Mouse (Mus musculus) CD4-positive naive resting alpha-beta T cell, adult 57 days (primary cell): ENCODE results near the gene Skiv2l. TPM values are rescaled to one million over a fixed set of nuclear protein-coding genes. Genes with fewer than 3 reads are reported as not detected.

Experiments used
- total RNA-seq: library from RNA; stranded (reverse); gene quantifications from one replicate; pipeline ENCODE4 v1.2.4, GENCODE M21; 2023

Gene Skiv2l
- total RNA-seq: 117 TPM

GRCm38 (mm10) chr17:34849722-34850516 lies at the start of gene Skiv2l, which contains the start of gene Nelfe:
Gene Skiv2l, minus strand, starts transcription at chr17:34850210.
Gene Nelfe, plus strand, starts transcription at chr17:34850391.

GRCm38 (mm10) chr17:34898160-34898586 lies 48.2 kb upstream of the Skiv2l start, which contains the start of the genes C2 and Ehmt2:
Gene C2, minus strand, starts transcription at chr17:34898265.
Gene Ehmt2, plus strand, starts transcription at chr17:34898469.

DNA sequence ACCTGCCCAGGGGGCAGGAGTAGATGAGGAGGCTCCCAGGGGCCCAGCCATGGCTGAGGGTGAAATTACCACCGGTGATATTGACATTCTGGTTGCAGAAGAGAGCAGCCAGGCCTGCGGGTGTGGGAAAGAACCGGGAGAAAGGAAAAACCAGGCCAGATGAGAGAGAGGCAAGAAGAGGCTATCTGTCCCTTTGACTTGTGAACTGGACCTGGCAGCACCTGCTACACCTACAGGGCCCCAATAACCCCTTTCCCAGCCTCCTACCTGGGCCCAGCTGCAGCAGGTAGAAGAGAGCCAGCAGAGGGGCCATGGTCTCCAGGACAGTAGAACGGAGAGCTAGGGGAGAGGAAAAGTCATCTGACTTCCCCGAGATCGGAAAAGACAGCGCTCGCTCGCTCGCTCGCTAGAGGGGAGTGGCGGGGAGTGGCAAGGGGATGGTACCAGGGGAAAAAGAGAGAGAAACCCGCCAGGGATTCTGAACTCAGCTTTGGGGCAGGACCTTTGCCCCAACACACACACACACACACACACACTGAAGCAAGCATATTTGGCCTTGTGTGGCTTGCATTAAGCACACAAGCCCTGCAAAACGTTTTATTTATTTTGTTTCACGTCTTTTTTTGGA lies 31.8 kb upstream of the Skiv2l start, which contains the start of gene Gm20547:
Gm20547 (minus strand) TSS at position 360 of the 628 bp plus-strand sequence.

DNA sequence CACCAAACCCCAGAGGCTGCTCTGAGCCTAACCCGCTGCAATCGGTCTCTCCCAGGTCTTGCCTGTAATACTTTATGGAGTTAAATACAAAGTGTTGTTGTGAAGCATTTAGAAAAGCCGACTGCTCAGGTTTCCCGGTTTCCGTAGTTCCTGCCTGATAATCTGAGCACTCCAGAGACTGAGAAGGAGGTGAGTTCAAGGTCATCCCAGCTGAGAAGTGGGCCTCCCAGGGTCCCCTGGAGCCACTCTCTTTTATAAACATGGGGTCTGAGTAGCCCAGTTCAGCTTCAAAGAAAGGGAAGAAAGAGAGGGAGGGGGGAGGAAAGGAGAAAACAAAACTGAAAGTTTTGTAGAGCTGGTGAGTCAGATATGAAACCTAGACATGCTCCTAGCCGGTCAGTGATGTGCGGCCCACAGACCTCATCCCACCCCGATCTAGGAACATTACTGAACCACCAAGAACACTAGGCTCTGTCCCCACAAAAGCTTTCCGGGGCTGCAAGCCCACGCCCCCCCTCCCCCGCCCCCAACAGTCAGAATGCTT lies 29.4 kb upstream of the Skiv2l start, which contains the start of gene Zbtb12:
Zbtb12 (plus strand) TSS at position 148 of the 544 bp plus-strand sequence.

DNA sequence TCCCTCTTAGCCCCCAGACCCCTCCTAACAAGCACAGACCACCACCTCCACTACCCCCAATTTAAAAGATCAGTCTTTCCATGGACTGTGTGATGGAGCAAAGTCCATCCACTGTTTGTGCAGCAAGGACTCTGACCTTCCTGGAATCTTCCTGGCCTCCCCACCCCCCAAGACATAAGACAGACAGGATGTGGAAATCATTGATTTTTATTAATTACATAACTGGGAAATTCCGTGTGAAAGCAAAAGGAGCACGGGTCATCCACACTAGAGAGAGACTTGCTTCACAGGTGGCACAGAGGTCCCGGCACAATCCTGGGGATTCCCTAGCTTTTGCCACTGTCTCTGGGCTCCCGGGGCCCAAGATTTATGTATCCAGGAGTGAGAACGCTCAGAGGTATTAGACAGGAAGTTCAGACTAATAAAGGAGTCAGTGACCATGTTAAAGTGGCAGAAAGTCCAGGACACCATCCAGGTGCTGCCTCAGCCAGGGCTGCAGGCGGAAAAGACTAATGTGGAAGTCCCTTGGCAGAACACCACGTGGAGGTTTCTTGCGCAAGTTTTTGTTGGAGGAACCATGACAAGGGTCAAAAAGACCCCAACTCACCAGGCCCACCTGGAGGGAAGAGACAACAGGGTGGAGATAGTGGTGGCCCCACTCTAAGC lies 12.5 kb upstream of the Skiv2l start, which contains the start of gene Cfb:
Cfb (minus strand) TSS at position 103 of the 666 bp plus-strand sequence.

GRCm38 (mm10) chr17:34836856-34837221 lies 13.2 kb downstream of the Skiv2l start, which contains the start of the genes Stk19 and Dxo:
Gene Stk19, minus strand, starts transcription at chr17:34836945.
Gene Dxo, plus strand, starts transcription at chr17:34837019.

DNA sequence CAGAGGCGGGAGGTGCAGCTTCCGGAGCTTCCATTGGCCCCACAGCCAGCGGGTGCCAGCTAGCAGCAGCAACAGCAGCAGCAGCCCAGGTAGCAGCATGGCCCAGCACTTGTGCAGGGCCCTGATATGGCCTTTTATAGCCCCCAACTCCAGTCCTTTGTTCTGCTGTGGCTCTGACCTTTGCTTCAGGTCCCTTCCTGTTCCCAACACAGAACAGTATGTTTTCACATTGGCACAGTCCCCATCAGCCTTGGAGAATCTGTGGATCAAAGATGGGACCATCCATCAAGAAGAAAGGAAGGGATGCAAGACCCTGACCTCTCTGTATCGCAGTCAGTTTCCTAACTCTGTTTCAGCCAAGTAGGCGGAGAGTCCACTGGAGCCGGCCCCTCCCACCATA lies 45.7 kb downstream of the Skiv2l start, which contains the start of gene Cyp21a1:
Cyp21a1 (minus strand) TSS at position 261 of the 400 bp plus-strand sequence.

Other genes with a start within 250 kb of the Skiv2l start
- gene Rnf5, start 246.5 kb downstream of the Skiv2l start, total RNA-seq: 32.8 TPM
- 49.9 TPM for gene Agpat1, start 245.9 kb downstream of the Skiv2l start, total RNA-seq
- 4.7 TPM for gene Egfl8, start 234.2 kb downstream of the Skiv2l start, total RNA-seq
- 26.0 TPM for gene Ppt2, start 221.7 kb downstream of the Skiv2l start, total RNA-seq
- gene Prrt1, start 220.7 kb downstream of the Skiv2l start, total RNA-seq: 7.4 TPM
- 3.3 TPM for gene Fkbpl, start 205.4 kb downstream of the Skiv2l start, total RNA-seq
- 50.7 TPM for gene Atf6b, start 203.1 kb downstream of the Skiv2l start, total RNA-seq
- 0.98 TPM for gene Tnxb, start 179.7 kb downstream of the Skiv2l start, total RNA-seq
- gene C4b, start 106.3 kb downstream of the Skiv2l start, total RNA-seq: 4.4 TPM
- gene Cyp21a1, start 45.6 kb downstream of the Skiv2l start, total RNA-seq: 0.33 TPM
- 51.0 TPM for gene Stk19, start 13.3 kb downstream of the Skiv2l start, total RNA-seq
- 96.6 TPM for gene Dxo, start 13.2 kb downstream of the Skiv2l start, total RNA-seq
- gene Nelfe, start 181 bp upstream of the Skiv2l start, total RNA-seq: 27.3 TPM
- gene Cfb, start 12.3 kb upstream of the Skiv2l start, total RNA-seq: 2.4 TPM
- 4.9 TPM for gene Zbtb12, start 29.3 kb upstream of the Skiv2l start, total RNA-seq
- gene Gm20547, start 31.8 kb upstream of the Skiv2l start, total RNA-seq: 1.2 TPM
- gene C2, start 48.1 kb upstream of the Skiv2l start, total RNA-seq: 6.4 TPM
- gene Ehmt2, start 48.3 kb upstream of the Skiv2l start, total RNA-seq: 133 TPM
- gene Slc44a4, start 64.3 kb upstream of the Skiv2l start, total RNA-seq: not detected
- gene Neu1, start 81.0 kb upstream of the Skiv2l start, total RNA-seq: 56.3 TPM
- 146 TPM for gene Hspa1b, start 109.0 kb upstream of the Skiv2l start, total RNA-seq
- not detected for gene Gm20481, start 119.7 kb upstream of the Skiv2l start, total RNA-seq
- gene Hspa1a, start 121.9 kb upstream of the Skiv2l start, total RNA-seq: 70.6 TPM
- gene Hspa1l, start 122.5 kb upstream of the Skiv2l start, total RNA-seq: not detected
- 39.0 TPM for gene Lsm2, start 131.7 kb upstream of the Skiv2l start, total RNA-seq
- 84.6 TPM for gene Vars, start 150.8 kb upstream of the Skiv2l start, total RNA-seq
- gene Vwa7, start 166.4 kb upstream of the Skiv2l start, total RNA-seq: 0.21 TPM
- gene Sapcd1, start 177.8 kb upstream of the Skiv2l start, total RNA-seq: not detected
- 3.9 TPM for gene Msh5, start 196.5 kb upstream of the Skiv2l start, total RNA-seq
- gene Clic1, start 199.8 kb upstream of the Skiv2l start, total RNA-seq: 157 TPM
- 2.5 TPM for gene Ddah2, start 208.8 kb upstream of the Skiv2l start, total RNA-seq
- gene Ly6g6c, start 215.2 kb upstream of the Skiv2l start, total RNA-seq: not detected
- gene Mpig6b, start 216.0 kb upstream of the Skiv2l start, total RNA-seq: 0.27 TPM
- not detected for gene Ly6g6e, start 226.7 kb upstream of the Skiv2l start, total RNA-seq
- not detected for gene Ly6g6d, start 227.9 kb upstream of the Skiv2l start, total RNA-seq
- gene Ly6g6f, start 235.4 kb upstream of the Skiv2l start, total RNA-seq: not detected
- 69.9 TPM for gene Abhd16a, start 239.1 kb upstream of the Skiv2l start, total RNA-seq